Mouse (Mus musculus) thymus, adult 2 months (tissue): ENCODE results near the gene Fxyd4. TPM values are rescaled to one million over a fixed set of nuclear protein-coding genes. Genes with fewer than 3 reads are reported as not detected.

Experiments used
- DNase-seq: peaks from one replicate; pipeline ENCODE4 v3.0.0; 2021
- H3K27ac ChIP-seq: fragments of 200-500 bp; 2 replicates; pipeline ENCODE4 v1.5.1; 2012; ENCODE audit warnings: low read length, control low read depth; ENCODE audit not compliant: control insufficient read depth, insufficient read depth
- H3K27me3 ChIP-seq: fragments of 200-500 bp; 2 replicates; pipeline ENCODE4 v1.6.1; 2012; ENCODE audit warnings: mild to moderate bottlenecking, low read length, moderate library complexity, mixed read lengths; ENCODE audit not compliant: control insufficient read depth, insufficient read depth
- H3K36me3 ChIP-seq: fragments of 200-500 bp; 2 replicates; pipeline ENCODE4 v1.6.1; 2012; ENCODE audit warnings: mild to moderate bottlenecking, low read length, moderate library complexity; ENCODE audit not compliant: control insufficient read depth, insufficient read depth
- H3K4me1 ChIP-seq: fragments of 200-500 bp; replicated peaks from 2 replicates; pipeline ENCODE4 v1.6.1; 2012; ENCODE audit warnings: low read length; ENCODE audit not compliant: control insufficient read depth, insufficient read depth
- H3K4me3 ChIP-seq: fragments of 200-500 bp; 2 replicates; pipeline ENCODE4 v1.5.1; 2012; ENCODE audit warnings: mild to moderate bottlenecking, low read length, control low read depth, moderate library complexity; ENCODE audit not compliant: control insufficient read depth, insufficient read depth
- CTCF ChIP-seq: fragments of 200-500 bp; IDR thresholded peaks from 2 replicates; pipeline ENCODE4 v1.5.1; 2012; ENCODE audit warnings: mild to moderate bottlenecking, control low read depth, low read length, moderate library complexity, borderline replicate concordance; ENCODE audit not compliant: control insufficient read depth, poor library complexity, insufficient read depth; ENCODE audit errors: extremely low read depth
- POLR2A ChIP-seq: fragments of 200-500 bp; IDR thresholded peaks from 2 replicates; pipeline ENCODE4 v1.6.1; 2012; ENCODE audit warnings: mild to moderate bottlenecking, low read length, control low read depth, moderate library complexity; ENCODE audit not compliant: control insufficient read depth, poor library complexity, insufficient read depth; ENCODE audit errors: extremely low read depth
- WGBS: fragments of 180-500 bp; shearing (Covaris S2); methylation state at CpG from one replicate; pipeline ENCODE4 v1.1.7; 2018; 5-methylcytosine and 5-hydroxymethylcytosine counted together
- polyA plus RNA-seq: library from polyadenylated mRNA; depleted of rRNA; stranded (reverse); fragments of >200 nt; gene quantifications from 2 replicates; pipeline ENCODE4 v1.2.3, GENCODE M21; 2012

Fxyd4 gene
- polyA plus RNA-seq, 1 experiment, result 0.77 TPM

DNA sequence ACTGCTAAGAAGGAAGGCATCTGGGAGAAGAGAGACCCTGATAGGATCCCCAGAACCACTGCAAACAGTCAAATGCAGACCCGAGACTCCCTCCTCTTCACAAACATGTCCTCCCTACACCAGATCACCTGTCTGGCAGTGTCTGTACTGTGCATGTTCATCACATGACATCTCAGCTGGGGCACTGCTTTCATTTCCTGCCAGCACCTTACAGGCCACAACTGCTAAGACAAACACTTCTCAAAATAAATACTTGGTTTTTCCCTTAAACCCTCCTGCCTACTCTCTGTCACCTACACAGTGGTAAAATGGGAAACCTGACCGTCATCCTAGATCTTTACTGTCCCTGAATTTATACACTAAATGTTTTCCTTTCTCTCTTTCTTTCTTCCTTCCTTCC lies 6.4 kb upstream of the Fxyd4 start:
- DNase-seq, result no peak
- Histone ChIP-seq H3K27ac (no peak overlapping the region), H3K4me3 (no peak overlapping the region), H3K36me3 (no peaks in the 10 kb centered on the region), H3K27me3 (no peaks in the 10 kb centered on the region), H3K4me1 (no peaks in the 10 kb centered on the region; the same call in 1 of the 2 replicates)
- TF ChIP-seq CTCF (no peak), POLR2A (no peak)
- 80% methylated on average over 2 of the region's 2 CpGs for WGBS

DNA sequence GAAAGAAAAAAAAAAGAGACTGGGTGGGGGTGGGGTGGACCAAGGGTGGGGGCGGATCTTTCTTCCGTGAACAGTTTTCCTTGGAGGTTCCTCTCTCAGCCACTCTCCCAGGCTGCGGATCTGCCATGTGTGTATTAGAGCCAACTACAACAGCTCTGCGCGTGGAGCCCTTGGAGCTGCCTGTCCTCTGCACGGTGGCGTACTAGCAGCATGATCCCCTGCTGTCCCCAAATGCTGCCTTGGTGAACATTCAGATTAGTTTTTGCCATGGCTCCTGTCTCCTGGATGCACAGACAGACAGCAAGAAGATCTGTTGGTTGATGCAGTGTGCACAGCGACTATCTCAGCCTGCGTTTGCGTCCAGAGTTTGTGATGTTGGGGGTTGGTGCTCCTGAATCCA lies 5.3 kb upstream of the Fxyd4 start:
- Histone ChIP-seq H3K27ac (no peak overlapping the region), H3K4me1 (no peaks in the 10 kb centered on the region; the same call in 1 of the 2 replicates), H3K4me3 (no peak overlapping the region), H3K27me3 (no peaks in the 10 kb centered on the region), H3K36me3 (no peaks in the 10 kb centered on the region)
- 93% methylated on average over 10 of the region's 10 CpGs for WGBS
- DNase-seq, result no peak
- TF ChIP-seq CTCF (no peak), POLR2A (no peak)

DNA sequence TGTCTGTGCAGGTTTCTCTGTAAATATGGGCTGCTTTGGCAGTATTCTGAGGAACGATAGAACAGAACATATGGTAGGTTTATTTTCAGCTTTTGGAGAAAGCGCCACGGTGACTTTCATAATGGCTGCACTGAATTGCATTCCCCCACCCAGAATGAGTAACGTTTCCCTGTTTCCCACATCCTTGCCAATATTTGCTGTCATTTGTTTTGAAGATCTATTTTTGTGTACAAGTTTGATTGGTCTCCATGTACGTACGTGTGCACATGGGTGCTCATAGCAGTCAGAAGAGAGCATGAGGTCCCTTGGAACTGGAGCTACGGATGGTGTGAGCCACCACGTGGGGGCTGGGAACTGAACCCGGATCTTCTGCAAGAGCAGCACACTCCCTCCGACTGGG lies 1.5 kb upstream of the Fxyd4 start:
- Histone ChIP-seq H3K4me3 (no peak overlapping the region), H3K27ac (no peak overlapping the region), H3K36me3 (no peaks in the 10 kb centered on the region), H3K4me1 (peaks cover 6% of the 10 kb centered on the region), H3K27me3 (no peaks in the 10 kb centered on the region)
- no peak for TF ChIP-seq POLR2A
- TF ChIP-seq CTCF, result no peak
- 97% methylated on average over 10 of the region's 10 CpGs for WGBS
- no peak for DNase-seq

DNA sequence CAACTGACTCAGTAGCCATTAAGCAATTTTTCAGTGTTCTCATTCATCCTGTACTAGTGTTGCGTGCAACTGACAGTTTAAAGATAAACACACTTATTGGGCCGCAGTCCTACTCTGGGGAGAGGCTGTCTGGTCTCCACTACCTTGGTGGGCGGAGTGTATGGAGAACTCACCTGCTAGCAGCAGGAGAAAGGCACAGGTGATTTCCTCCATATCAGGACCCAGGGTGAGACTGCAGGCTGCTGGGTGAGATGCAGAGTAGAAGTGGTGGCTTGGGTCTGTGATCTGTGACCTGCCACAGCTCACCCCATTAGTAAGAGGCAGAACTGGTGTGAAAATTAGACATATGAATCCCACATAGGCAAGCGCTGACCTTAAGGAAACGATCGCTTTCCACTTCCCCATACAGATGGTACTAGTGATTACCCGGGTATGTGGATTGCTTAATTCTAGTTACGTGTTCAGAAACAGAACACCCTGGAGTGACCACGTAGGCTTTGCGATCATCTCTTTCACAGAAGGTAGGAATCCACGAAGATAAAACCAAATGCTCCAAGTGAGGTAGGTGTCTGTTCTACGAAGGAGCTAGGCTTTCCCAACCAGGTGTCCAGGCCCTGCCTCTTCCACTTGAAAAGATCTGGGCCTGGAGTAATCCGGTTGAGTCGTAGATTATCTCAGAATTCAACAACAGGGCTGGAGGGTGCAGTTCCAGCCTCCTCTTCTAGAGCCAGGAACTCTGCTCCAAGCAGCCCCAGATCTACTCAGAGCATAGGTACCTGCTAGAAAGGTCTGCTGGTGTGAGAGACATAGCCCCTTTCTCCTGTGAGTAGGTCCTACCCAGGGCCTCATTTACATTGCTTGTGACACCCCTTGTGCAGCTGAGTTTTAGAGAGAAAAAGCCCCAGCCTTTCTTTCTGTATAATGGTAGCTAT lies 1.5 kb downstream of the Fxyd4 start:
- Histone ChIP-seq H3K36me3 (no peaks in the 10 kb centered on the region), H3K27ac (no peak overlapping the region), H3K4me1 (peaks cover 6% of the 10 kb centered on the region), H3K27me3 (no peaks in the 10 kb centered on the region), H3K4me3 (no peak overlapping the region)
- 92% methylated on average over 14 of the region's 14 CpGs for WGBS
- no peak for DNase-seq
- TF ChIP-seq CTCF, result no peak
- TF ChIP-seq POLR2A, result no peak

DNA sequence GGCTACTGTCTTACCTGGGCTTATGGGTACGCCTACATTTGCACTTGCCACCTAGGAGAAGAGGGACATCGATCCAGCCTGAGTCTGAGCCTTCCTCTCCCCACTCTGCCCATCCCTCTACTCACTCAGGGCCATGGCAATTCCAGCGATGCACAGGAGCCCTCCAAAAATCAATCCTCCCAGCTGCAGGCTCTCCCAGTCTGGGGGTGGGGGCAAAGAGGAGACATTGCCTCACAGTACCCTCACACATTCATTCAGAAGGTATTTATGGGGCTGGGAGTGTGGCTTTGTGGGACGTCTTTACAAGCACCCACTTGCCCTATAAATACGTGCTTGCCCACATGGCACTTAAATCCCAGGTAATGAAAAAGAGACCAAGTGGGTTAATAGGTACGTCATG lies 3.2 kb downstream of the Fxyd4 start:
- Histone ChIP-seq H3K27me3 (no peaks in the 10 kb centered on the region), H3K27ac (no peak overlapping the region), H3K4me3 (no peak overlapping the region), H3K4me1 (peaks cover 6% of the 10 kb centered on the region), H3K36me3 (no peaks in the 10 kb centered on the region)
- no peak for TF ChIP-seq CTCF
- TF ChIP-seq POLR2A, result no peak
- DNase-seq, result no peak
- 94% methylated on average over 6 of the region's 6 CpGs for WGBS

DNA sequence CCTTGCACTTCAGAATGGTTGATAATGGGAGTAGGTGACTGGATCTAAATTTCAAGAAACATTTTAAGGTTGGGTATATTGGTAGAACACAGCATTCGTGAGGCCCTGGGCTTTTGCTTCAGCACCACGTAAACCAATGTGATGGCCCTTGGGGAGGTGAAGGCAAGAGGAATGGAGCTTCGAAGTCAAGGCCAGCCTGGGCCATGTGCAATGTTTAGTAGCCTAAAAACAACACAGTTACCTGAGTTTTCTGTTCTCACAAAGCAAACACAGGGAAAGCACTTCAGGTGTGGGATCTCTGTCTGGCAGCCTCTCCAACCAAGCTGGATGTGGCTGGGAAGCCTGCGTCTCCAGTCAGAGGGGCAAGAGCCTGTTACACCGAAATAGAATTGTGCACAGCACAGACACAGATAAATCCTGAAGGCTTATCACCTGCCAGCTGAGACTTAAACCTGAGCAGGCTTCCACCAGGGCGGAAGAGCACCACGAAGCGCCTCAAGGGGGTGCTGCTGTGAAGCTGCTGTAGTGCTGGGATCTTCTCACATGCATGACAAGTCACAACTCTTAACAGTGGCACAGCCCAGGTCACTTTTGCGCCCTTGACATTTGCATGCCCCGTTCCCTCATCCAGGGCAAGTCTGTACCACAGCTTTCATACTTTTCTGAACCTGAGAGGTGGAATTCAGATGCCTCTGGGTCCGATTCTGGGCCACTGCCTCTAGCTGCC lies 5.0 kb downstream of the Fxyd4 start:
- Histone ChIP-seq H3K36me3 (peaks cover 6% of the 10 kb centered on the region; the same call in 1 of the 2 replicates), H3K4me1 (peaks cover 6% of the 10 kb centered on the region), H3K27me3 (no peaks in the 10 kb centered on the region), H3K27ac (no peak overlapping the region), H3K4me3 (no peak overlapping the region)
- 73% methylated on average over 11 of the region's 11 CpGs for WGBS
- TF ChIP-seq CTCF (no peak), POLR2A (no peak)
- no peak for DNase-seq

DNA sequence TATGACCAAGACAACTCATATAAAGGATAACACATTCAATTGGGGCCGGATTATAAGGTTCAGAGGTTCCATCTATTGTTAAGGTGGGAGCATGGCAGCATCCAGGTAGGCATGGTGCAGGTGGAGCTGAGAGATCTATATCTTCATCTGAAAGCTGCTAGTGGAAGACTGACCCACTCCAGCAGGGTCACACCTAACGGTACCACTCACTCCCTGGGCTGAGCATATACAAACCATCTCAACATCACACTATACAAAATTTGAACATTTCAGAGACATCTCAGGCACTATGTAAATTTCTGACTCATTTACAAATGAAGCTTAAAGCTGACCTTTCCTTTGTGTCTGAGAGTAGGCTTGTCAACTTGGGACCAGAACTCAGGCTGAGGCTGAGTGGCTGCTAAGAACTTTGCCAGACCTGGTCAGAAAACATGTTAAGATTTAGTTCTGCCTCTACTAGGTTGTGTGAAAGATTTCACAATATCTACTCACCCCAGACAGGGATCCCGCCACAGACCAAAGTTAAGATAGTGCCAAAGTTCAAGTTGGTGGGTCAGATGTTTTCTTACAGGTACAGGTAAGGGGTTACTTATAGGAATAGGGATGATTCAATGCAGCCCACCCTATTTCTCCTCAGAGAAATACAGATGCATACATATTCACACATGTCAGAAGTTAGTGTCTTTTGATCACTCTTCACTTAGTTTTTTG lies 7.4 kb downstream of the Fxyd4 start:
- H3K36me3 ChIP-seq, result peaks cover 27% of the 10 kb centered on the region
- no peaks in the 10 kb centered on the region for H3K27me3 ChIP-seq
- no peak overlapping the region for H3K27ac ChIP-seq
- DNase-seq, result no peak
- H3K4me3 ChIP-seq, result no peak overlapping the region
- no peak for TF ChIP-seq POLR2A
- no peak for TF ChIP-seq CTCF
- 97% methylated on average over 3 of the region's 3 CpGs for WGBS
- H3K4me1 ChIP-seq, result no peaks in the 10 kb centered on the region
